Mouse (Mus musculus) heart, adult 2 months (tissue): ENCODE measurements around the gene Slc25a21. TPM values are rescaled to one million over a fixed set of nuclear protein-coding genes. Genes with fewer than 3 reads are reported as not detected.
A peak's percentile ranks its signal among the peaks of the same experiment; 100 is the strongest.

Experiments
- DNase-seq, 2 experiments: peaks; one replicate each; pipeline ENCODE4 v3.0.0; 2021
- H3K27ac ChIP-seq: fragments of 200-600 bp; 2 replicates; pipeline ENCODE4 v1.8.1; 2022
- H3K27me3 ChIP-seq: fragments of 200-500 bp; 2 replicates; pipeline ENCODE4 v1.6.1; 2012; ENCODE audit warnings: mild to moderate bottlenecking, low read length, inconsistent platforms, mixed read lengths; ENCODE audit not compliant: control insufficient read depth, insufficient read depth
- H3K36me3 ChIP-seq: fragments of 200-500 bp; 2 replicates; pipeline ENCODE4 v1.6.1; 2012; ENCODE audit warnings: low read length, inconsistent platforms; ENCODE audit not compliant: control insufficient read depth, insufficient read depth
- H3K4me1 ChIP-seq: fragments of 200-500 bp; 2 replicates; pipeline ENCODE4 v1.6.1; 2011; ENCODE audit warnings: low read length; ENCODE audit not compliant: control insufficient read depth, insufficient read depth
- H3K4me3 ChIP-seq: fragments of 200-600 bp; 2 replicates; pipeline ENCODE4 v1.8.1; 2022
- H3K79me2 ChIP-seq: fragments of 200-500 bp; replicated peaks from 2 replicates; pipeline ENCODE4 v1.6.1; 2012; ENCODE audit warnings: mild to moderate bottlenecking, inconsistent platforms, low read length, moderate library complexity, mixed read lengths; ENCODE audit not compliant: control insufficient read depth, insufficient read depth
- H3K9ac ChIP-seq: fragments of 200-500 bp; 2 replicates; pipeline ENCODE4 v1.6.1; 2012; ENCODE audit warnings: low read depth, mild to moderate bottlenecking, control low read depth, inconsistent platforms, low read length, mixed read lengths
- CTCF ChIP-seq: fragments of 200-600 bp; IDR thresholded peaks from 2 replicates; pipeline ENCODE4 v1.8.1; 2022; ENCODE audit warnings: antibody characterized with exemption, mild to moderate bottlenecking, moderate library complexity
- EP300 ChIP-seq: fragments of 200-500 bp; IDR thresholded peaks from 2 replicates; pipeline ENCODE4 v1.6.1; 2011; ENCODE audit warnings: low read depth, low read length, control low read depth; ENCODE audit not compliant: insufficient read depth
- POLR2A ChIP-seq: fragments of 200-500 bp; IDR thresholded peaks from 2 replicates; pipeline ENCODE4 v1.6.1; 2011; ENCODE audit warnings: mild to moderate bottlenecking, low read depth, low read length, control low read depth; ENCODE audit not compliant: insufficient read depth
- WGBS: fragments of 180-500 bp; shearing (Covaris S2); methylation state at CpG from one replicate; pipeline ENCODE4 v1.1.7; 2018; 5-methylcytosine and 5-hydroxymethylcytosine counted together
- intact Hi-C: fragments of 180-260 bp; cut with DNase I; formaldehyde crosslinking; loops from one replicate; pipeline ENCODE4 v1.15.1; 2025
- polyA plus RNA-seq: library from polyadenylated mRNA; depleted of rRNA; stranded (reverse); fragments of >200 nt; gene quantifications from 2 replicates; pipeline ENCODE4 v1.2.3, GENCODE M21; 2012; rRNA removed
- total RNA-seq, 2 experiments: library from RNA; stranded (reverse); gene quantifications; 2 replicates each; pipeline ENCODE4 v1.2.3; 2021

Gene Slc25a21
- total and polyA plus RNA-seq, 3 experiments, result 0.06 to 0.66 (median 0.34) TPM

DNA sequence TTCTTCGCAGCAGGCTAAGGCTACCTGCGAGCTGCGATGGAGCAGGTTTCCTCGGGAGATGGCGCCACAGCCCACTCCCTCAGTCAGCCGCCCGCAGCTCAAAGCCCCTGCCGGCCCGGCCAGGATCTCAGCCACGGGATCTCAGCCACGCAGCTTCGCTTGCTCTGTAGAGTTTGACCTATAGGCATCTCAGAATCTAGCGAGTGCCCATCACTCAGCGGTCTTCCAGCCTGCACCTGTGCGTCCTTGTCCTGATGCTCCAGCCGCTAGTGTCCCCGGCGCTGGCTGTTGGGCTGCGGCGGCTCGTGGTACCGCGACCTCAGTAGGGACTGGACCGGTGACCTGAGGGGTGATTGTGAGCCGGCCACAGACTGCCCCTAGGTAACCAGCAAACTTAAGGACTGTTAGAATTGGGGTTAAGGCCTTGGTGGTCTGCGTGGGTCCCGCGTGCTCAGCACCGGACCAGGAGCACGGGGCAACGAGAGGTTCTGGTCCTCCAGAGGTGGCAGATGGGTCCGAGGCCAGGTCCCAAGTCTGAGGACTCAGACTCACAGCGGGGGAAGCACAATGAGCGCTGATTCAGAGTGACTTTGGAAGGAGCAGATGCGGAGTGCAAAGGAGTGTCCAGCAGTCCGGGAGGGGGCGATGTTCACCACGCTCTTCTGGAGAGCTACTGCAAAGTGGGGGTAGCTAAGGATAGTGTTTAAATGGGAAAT lies 516.0 kb downstream of the Slc25a21 start:
- H3K9ac ChIP-seq, result no peak overlapping the region

DNA sequence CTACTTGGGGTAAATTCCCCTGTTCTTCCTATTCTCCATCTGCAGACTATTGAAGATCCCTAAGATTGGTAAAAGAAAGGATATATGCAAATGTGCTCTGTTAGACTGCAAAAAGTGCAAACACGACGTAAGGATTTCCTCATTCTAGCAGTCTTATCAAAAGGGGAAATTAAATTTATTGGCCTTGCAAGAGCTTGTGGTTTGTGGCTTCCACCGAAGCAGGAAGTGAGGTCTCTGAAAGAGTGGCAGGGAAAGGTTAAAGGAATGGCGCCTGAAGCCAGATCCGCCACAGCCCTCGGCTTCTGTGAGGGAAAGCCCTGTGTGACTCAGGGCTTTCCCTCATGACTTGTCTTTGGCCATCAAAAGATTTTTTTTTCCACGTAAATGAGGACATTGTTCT lies 519.7 kb downstream of the Slc25a21 start:
- no peak for TF ChIP-seq POLR2A
- TF ChIP-seq EP300, result no peak
- TF ChIP-seq CTCF, result no peak
- Histone ChIP-seq H3K79me2 (no peaks in the 10 kb centered on the region), H3K36me3 (no peaks in the 10 kb centered on the region), H3K4me1 (no peaks in the 10 kb centered on the region), H3K27me3 (peaks cover 4% of the 10 kb centered on the region), H3K4me3 (no peak overlapping the region), H3K9ac (no peak overlapping the region), H3K27ac (no peak overlapping the region)
- 39% methylated on average over 7 of the region's 7 CpGs for WGBS
- no peak for DNase-seq
- intact Hi-C loops, result no loop called here

More for the DNA sequence above, 516.0 kb downstream of the Slc25a21 start:
- no peaks in the 10 kb centered on the region for H3K4me1 ChIP-seq
- H3K27me3 ChIP-seq, result peaks cover 4% of the 10 kb centered on the region
- no peak overlapping the region for H3K27ac ChIP-seq
- DNase-seq, result no peak
- 2% methylated on average over 38 of the region's 38 CpGs for WGBS
- H3K79me2 ChIP-seq, result no peaks in the 10 kb centered on the region
- no peak overlapping the region for H3K4me3 ChIP-seq
- TF ChIP-seq CTCF (peak; percentile 43), EP300 (no peak)
- intact Hi-C loops, result loop anchor here (5.0 to 10.0 kb wide), 2 partner anchors 306 to 504 kb away; no protein-coding TSS in a partner anchor
- H3K36me3 ChIP-seq, result no peaks in the 10 kb centered on the region

DNA sequence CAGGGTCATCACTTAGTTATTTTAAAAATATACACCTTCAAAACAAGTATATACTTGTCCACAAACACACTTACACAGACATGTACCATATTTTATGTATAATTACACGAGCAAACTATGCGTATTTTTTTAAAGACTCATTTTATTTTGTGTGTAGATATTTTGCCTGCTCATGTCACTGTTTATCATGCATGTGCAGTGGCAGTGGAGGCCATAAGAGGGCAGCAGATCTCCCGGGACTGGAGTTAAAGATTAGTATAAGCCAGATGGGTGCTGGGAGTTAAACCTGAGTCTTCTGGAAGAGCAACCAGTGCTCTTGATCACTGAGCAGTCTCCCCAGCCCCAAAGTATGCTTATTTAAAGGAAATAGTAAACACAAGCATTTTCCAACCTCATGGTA lies 522.5 kb downstream of the Slc25a21 start:
- TF ChIP-seq CTCF, result peak; percentile 51
- TF ChIP-seq POLR2A, result no peak
- TF ChIP-seq EP300, result no peak
- no peak overlapping the region for H3K9ac ChIP-seq
- H3K27me3 ChIP-seq, result no peaks in the 10 kb centered on the region
- no peak for DNase-seq
- H3K36me3 ChIP-seq, result no peaks in the 10 kb centered on the region
- intact Hi-C loops, result no loop called here
- no peak overlapping the region for H3K4me3 ChIP-seq
- 31% methylated on average over 3 of the region's 3 CpGs for WGBS
- no peaks in the 10 kb centered on the region for H3K79me2 ChIP-seq
- H3K27ac ChIP-seq, result no peak overlapping the region
- H3K4me1 ChIP-seq, result no peaks in the 10 kb centered on the region

DNA sequence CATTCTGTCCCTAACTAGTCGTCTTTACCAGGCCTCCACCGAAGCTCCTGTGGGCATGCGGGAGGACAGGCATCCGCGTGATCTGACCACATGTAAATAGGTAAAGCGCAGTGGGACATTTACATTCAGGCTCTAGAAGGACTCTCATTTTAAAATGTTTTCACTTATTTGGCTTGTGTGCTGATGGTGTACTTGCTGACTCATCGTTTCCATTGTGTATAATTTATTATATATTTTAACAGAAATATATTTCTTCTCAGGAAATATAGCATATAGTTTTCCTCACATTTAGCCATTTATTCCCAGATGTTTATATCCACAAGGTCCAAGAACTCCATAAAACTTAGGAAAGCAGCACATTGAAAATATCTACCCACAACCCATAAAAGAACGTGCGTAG lies 526.5 kb downstream of the Slc25a21 start:
- H3K27ac ChIP-seq, result no peak overlapping the region
- 91% methylated on average over 9 of the region's 9 CpGs for WGBS
- TF ChIP-seq POLR2A, result no peak
- TF ChIP-seq EP300, result no peak
- TF ChIP-seq CTCF, result no peak
- no peaks in the 10 kb centered on the region for H3K4me1 ChIP-seq
- intact Hi-C loops, result no loop called here
- H3K36me3 ChIP-seq, result no peaks in the 10 kb centered on the region
- H3K79me2 ChIP-seq, result no peaks in the 10 kb centered on the region
- H3K27me3 ChIP-seq, result no peaks in the 10 kb centered on the region
- no peak overlapping the region for H3K4me3 ChIP-seq
- no peak overlapping the region for H3K9ac ChIP-seq
- no peak for DNase-seq

- Histone ChIP-seq H3K36me3 (no peaks in the 10 kb centered on the region), H3K27ac (no peak overlapping the region), H3K79me2 (no peaks in the 10 kb centered on the region), H3K9ac (no peak overlapping the region), H3K4me3 (no peak overlapping the region), H3K4me1 (no peaks in the 10 kb centered on the region), H3K27me3 (no peaks in the 10 kb centered on the region)
- intact Hi-C loops, result no loop called here
- no peak for TF ChIP-seq CTCF
- TF ChIP-seq EP300, result no peak
- no peak for TF ChIP-seq POLR2A
- 75% methylated on average over 9 of the region's 9 CpGs for WGBS
- DNase-seq, result no peak
Observed at GRCm38 (mm10) chr12:56669451-56670122, 527.7 kb downstream of the Slc25a21 start.

Other genes with a start within 250 kb of the Slc25a21 start
- gene Prps1l3, start 32.9 kb upstream of the Slc25a21 start, total RNA-seq, result 10 to 100 TPM; 18.5 to 20.4 TPM
- gene Prps1l3, start 32.9 kb upstream of the Slc25a21 start, polyA plus RNA-seq, result 5.8 and 13.1 TPM in 2 replicates
- gene Mipol1, start 33.0 kb upstream of the Slc25a21 start, total RNA-seq, result 1 to 10 TPM; 4.1 to 4.5 TPM
- 1.3 and 1.5 TPM in 2 replicates for gene Mipol1, start 33.0 kb upstream of the Slc25a21 start, polyA plus RNA-seq